Mouse (Mus musculus): ENCODE data around the gene Ankrd13c.
A peak's percentile ranks its signal among the peaks of the same experiment; 100 is the strongest.
"Not testable (repeated sequence)": the region's sequence is repeated elsewhere in the genome, so short reads cannot be mapped to it uniquely, and the experiment has no call there.

Gene Ankrd13c

GRCm38 (mm10) chr3:157946843-157947358 is at the start of gene Ankrd13c:
TSS of gene Ankrd13c (plus strand) at chr3:157947239.
- DNase-seq (ENCODE audit: low spot score) = peak; percentile 93

- no peak for DNase-seq (ENCODE audit: low spot score)
Measured at GRCm38 (mm10) chr3:157897645-157898044, 49.4 kb upstream of the Ankrd13c start.

GRCm38 (mm10) chr3:157899986-157900385 is 47.1 kb upstream of the Ankrd13c start:
- no peak for DNase-seq (ENCODE audit: low spot score)

GRCm38 (mm10) chr3:157901721-157902120 is 45.3 kb upstream of the Ankrd13c start:
- no peak for DNase-seq (ENCODE audit: low spot score)

DNA sequence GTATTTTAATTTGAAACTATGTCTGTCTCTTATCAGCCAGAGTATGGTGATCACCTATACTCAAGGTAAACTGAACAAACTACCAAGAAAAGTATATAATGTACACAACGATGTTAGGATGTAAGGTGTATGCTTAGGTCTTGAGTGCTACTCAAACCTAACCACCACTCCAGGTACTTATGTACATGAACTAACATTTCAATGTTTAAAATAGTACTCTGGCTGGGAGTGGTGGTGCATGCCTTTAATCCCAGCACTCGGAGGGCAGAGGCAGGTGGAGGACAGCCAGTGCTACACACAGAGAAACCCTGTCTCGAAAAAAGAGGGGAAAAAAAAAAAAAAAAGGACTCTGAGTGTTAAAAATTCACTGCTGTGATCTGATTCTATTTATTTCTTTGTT is 38.9 kb upstream of the Ankrd13c start:
- no peak for DNase-seq (ENCODE audit: low spot score)

- DNase-seq (ENCODE audit: low spot score) = no peak
Measured at GRCm38 (mm10) chr3:157910262-157910661, 36.8 kb upstream of the Ankrd13c start.

GRCm38 (mm10) chr3:157912155-157912554 is 34.9 kb upstream of the Ankrd13c start:
- DNase-seq (ENCODE audit: low spot score) = no peak

GRCm38 (mm10) chr3:157916336-157916735 is 30.7 kb upstream of the Ankrd13c start:
- DNase-seq (ENCODE audit: low spot score) = no peak

DNA sequence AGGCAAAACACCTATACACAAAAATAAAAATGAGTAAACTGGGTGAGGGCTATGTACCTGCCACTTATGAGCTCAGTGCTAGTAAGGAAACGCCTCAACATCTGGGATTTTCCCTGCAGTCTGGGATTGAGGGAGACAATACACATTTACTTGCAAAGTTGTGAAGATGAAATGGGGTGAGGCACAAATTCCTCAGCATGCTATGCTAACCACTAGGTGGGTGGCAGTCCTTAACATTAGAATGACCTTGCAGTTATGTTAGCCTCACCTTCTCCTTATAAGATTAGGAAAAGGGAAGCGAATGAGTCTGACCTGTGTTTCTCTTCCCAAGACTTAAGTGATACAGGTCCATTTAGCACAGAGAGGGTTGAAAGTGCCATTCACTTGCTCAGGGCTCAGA is 25.7 kb upstream of the Ankrd13c start:
- DNase-seq (ENCODE audit: low spot score) = no peak

- no peak for DNase-seq (ENCODE audit: low spot score)
Measured at GRCm38 (mm10) chr3:157923268-157923835, 23.7 kb upstream of the Ankrd13c start.

- DNase-seq (ENCODE audit: low spot score) = peak; percentile 87
Measured at GRCm38 (mm10) chr3:157924692-157925328, 22.2 kb upstream of the Ankrd13c start, which contains the start of gene Cth. TSS of gene Cth (minus strand) at chr3:157925077.

- no peak for DNase-seq (ENCODE audit: low spot score)
Measured at GRCm38 (mm10) chr3:157925706-157926510, 21.1 kb upstream of the Ankrd13c start.

DNA sequence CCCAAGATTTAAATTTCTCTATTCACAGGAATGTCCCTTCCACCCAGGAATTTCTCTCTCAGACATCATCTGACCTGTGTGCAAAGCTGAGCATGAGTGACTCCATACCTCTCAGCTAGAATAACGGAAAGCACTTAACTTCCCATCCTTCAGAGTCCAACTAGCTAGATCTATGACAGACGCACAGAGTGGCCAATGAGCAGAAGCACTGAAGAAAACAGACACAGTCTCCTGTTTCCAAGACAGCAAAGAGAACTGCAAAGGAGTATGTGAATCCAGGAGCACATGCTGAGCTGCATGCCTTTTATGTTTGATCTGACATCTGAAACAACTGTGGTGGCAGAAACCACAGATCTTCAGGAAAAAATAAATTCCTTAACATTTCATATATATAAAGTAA is 20.3 kb upstream of the Ankrd13c start:
- no peak for DNase-seq (ENCODE audit: low spot score)

DNA sequence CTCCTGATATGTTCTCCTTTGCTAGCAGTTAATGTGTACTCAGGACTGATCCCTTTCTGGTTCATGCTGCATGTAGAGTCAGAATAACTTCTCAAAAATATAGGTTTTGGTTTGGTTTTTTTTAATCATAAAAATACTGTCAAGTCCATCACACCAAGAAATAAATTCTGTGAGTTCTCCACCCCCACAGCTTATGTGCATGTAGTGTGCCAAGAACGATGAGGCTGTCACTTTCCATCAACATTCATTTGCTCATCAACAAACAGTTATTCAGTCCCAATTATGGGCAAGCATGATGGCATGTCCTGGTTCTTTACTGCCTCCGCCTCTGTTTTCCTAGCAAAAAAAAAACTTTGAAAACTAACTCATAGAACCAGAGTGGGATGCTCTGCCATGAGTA is 18.3 kb upstream of the Ankrd13c start:
- no peak for DNase-seq (ENCODE audit: low spot score)

DNA sequence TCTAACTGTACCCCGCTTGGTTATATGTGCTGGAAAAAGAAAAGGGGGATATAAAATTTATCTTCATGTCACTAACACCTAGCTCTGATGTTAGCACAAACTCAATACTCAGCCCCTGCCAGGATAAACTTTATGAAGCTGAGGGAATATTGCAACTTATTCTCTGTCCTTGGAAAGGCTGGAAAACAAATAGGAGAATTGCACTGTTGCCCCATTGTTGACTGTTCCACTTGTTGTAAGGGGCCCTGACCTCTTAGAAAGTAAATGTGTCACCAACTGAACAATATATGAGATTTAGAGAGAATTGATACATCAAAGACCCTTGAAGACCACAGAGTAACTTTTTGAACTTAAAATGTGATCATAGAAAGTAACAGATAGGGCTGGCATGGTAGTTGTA is 17.6 kb upstream of the Ankrd13c start:
- no peak for DNase-seq (ENCODE audit: low spot score)

- no peak for DNase-seq (ENCODE audit: low spot score)
Measured at GRCm38 (mm10) chr3:157931592-157931991, 15.4 kb upstream of the Ankrd13c start.

DNA sequence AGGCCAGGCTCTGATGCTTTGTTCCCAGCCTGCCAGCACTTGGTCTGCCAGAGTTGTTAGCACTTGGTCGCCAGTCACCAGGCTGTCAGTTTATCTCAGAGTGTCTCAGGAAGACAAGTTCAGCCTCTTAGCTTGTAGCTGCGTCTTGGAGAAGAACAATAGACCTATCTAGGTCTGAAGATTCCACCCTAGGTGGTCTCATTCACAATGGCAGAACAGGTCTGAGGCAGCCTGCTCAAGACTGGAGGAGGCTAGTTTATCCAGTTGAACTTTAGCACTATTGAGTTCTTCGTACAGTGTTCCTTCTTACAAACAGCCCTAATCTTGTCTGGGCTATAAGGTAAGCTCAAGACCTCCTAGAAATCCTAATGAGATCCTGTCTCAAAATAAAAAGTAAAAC is 15.0 kb upstream of the Ankrd13c start:
- DNase-seq (ENCODE audit: low spot score) = no peak

GRCm38 (mm10) chr3:157933223-157933622 is 13.8 kb upstream of the Ankrd13c start:
- not testable (repeated sequence) for DNase-seq (ENCODE audit: low spot score)

- DNase-seq (ENCODE audit: low spot score) = no peak
Measured at GRCm38 (mm10) chr3:157934301-157934823, 12.7 kb upstream of the Ankrd13c start.

GRCm38 (mm10) chr3:157938585-157938984 is 8.5 kb upstream of the Ankrd13c start:
- DNase-seq (ENCODE audit: low spot score) = no peak

DNA sequence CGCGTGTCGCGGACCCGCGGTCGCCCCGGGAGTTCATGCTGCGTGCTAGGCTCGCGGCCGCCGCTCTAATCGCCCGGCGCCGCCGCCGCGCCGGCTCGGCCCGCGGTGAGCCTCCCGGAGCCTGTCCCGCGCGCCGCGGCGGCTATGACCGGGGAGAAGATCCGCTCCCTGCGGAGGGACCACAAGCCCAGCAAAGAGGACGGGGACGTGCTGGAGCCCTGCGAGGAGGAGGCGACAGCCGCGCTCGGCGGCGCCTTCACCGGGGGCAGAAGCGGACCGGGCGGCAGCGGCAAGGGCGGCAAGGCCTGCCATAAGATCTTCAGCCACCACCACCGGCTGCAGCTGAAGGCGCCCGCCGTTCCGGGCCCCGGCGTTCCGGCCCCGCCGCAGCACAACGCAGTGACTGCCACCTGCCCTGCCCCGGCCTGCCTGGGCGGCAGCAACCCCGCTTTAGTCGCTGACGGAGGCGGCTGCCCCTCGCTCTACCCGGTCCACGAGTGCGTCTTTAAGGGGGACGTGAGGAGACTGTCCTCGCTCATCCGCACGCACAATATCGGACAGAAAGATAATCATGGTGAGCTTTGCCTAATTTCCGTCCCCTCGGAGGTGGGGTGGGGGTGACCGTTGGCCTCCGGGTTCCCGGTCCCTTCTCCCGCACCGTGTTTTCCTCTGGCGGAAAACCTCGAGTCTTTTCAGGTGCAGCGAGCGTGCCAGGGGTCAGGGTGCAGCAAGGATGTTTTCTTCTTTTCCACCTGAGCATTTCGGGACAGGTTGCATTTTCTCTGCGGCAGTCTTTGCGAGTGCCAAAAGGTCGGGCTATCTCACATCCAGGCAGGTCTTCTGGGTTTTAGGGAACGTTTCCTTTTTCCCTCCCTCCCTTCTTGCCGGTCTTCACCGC is 593 bp downstream of the Ankrd13c start:
- peak; percentile 65 for DNase-seq (ENCODE audit: low spot score)

GRCm38 (mm10) chr3:157952716-157953115 is 5.7 kb downstream of the Ankrd13c start:
- DNase-seq (ENCODE audit: low spot score) = no peak
